Mouse (Mus musculus): ENCODE results near the gene Ccdc186. TPM values are rescaled to one million over a fixed set of nuclear protein-coding genes. Genes with fewer than 3 reads are reported as not detected.

Gene Ccdc186
- total RNA-seq (2015), result 16.1 and 18.6 TPM in 2 replicates
- 32.2 and 58.1 TPM in 2 replicates for total RNA-seq (2017)

DNA sequence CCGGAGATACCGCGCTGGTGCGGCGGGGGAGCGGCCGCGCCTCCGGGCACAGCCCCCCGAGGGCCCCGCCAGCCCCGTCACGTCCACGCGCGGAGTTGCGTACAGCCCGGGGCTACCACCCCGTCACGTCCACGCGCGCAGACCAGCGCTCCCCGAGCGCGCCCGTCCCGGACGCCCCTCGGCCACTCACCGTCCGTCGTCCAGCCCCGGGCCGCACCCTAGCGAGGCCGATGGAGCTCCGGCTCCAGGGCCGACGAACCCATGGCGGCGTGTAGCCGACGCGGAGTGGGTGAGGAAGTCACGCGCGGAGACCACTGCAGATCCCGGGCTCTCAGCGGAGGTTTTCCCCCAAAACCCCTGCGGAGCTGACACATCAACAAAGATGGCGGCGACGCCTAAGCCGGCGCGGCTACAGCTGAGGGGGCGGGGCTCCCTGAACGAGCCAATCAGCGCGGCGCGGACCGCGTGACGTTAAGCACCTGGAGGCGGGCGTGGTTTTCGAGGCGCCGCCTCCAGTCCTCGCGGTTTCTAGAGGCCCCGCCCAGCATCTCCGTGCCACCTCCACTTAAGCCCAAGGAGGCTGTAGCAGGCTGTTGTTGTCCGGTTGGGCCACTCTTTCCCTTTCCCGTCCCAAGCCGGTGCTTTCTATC lies at the start of gene Ccdc186:
Ccdc186 (minus strand) TSS at position 393 of the 650 bp plus-strand sequence.
- ATAC-seq (ENCODE audit: poor library complexity, severe bottlenecking), result peak; percentile 94

DNA sequence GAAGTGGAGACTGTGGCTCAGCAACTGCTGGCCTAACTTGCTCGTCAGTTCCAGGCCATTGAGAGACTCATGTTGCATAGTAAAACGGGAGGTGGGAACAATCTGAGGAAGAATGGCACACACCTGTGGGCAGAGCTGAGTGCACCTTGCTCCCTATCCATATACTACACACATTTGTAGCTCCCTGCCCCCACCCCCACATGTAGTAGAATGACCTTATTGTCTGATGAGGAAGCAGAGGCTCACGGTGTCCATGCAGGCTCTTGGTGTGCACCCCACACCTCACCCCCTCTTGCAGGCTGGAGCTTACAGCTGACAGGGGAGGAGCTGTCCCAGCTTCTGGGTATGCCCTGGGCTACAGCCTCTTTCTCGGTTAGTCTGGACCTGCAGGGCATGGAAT lies 45.7 kb upstream of the Ccdc186 start:
- no peak for ATAC-seq (ENCODE audit: poor library complexity, severe bottlenecking)

DNA sequence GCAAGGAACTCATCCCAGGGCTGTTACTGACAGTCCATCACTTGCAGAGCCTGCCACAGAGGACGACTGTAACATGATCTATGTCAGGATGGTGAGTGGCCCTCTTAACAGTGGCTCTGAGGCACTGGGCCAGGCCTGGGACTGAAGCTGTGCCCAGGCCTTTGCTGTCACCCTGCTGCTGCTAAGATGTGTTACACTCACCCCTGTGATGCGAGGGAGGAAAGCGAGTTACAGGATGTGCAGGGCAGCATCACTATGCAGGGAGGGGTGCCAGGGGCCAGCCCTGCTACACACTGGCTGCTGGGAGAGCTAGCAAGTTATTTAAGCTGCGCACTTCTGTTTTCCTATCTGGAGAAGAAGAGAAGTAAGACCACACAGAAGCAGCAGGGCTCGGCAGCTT lies 34.5 kb upstream of the Ccdc186 start:
- no peak for ATAC-seq (ENCODE audit: poor library complexity, severe bottlenecking)

DNA sequence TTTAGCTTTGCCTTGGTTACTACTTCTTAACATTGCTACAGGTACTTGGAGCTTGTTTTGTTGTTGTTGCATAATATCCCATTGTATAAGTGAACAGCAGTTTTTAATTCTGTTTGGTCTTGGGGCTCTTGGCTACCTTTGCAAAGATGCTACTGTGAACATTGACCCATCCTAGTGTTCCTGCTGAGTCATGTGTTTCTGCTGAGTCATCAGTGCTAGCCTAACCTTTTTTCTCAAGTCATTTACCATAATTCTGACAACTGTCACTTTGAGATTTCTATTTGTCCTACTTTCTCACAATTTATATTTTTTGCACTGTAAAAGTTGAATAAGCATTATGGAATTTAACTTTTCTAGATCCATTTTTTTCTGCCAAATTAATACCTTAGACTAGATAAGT lies 30.6 kb upstream of the Ccdc186 start:
- ATAC-seq (ENCODE audit: poor library complexity, severe bottlenecking), result no peak

DNA sequence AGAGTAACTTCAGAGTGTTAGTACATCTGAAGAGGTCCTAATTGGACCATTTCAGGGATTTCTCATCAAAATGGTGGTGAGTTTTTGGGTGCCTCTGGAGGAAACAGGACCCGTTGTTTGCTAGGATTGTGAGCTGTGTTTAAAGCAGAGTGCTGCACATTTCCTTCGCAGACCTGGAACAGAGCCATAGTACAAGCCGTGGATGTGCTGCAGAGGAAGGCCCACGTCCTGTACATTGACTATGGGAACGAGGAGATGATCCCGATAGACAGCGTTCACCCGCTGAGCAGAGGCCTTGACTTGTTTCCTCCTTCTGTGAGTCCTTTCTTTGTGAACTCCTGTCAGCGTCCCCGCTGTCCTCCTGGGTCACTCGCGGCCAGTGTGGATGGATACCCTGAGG lies 21.0 kb upstream of the Ccdc186 start:
- ATAC-seq (ENCODE audit: poor library complexity, severe bottlenecking), result no peak

DNA sequence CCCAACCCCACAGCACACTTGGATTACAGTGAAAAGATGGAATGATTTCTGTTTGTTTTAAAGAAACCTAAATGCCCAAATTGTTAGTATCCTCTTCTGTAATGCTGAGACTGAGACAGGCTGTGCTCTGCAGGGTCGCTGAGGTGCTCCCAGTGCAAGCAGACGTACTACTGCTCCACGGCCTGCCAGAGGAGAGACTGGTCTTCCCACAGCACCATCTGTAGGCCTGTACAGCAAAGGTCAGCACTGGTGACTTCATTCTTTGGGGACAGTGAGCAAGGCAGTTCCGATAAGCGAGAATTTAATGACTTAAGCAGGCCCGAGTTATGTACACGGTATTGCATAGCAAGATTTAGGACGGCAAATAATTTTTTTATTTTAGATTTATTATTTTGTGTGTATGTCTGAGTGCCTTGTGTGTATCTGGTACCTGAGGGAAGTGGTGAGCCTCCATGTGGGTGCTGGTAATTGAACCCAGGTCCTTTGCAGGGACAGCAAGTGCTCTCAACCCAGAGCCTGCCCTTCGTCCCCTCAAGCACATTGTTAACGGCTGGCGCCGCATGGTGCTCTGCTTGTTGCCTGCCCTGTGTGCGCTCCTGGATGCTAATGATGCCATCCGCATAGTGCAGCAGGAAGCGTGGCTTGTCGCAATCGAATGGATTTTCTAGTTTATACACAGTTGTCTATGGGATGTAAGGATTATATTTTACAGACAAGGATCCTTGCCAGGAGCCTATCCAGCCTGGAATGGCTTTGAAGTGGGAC lies 17.1 kb upstream of the Ccdc186 start:
- no peak for ATAC-seq (ENCODE audit: poor library complexity, severe bottlenecking)

DNA sequence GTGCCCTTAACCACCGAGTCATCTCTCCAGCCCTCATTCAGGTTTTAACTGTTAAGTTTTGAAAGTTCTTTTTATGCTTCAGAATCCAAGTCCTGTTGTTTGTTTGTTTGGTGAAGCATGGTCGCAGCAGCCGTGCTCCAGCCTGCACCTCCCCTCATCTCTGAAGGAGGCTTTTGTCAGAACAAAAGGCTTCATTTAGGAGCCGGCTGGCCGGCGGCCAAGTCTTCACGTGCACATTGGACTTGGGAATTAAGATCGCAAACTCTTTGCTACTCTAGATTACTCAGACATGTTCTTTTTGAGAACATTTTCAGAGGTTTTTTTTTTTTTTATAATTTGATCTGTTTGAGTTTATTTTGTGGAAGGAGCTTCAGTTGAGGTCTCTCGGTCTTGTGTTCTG lies 13.3 kb upstream of the Ccdc186 start:
- ATAC-seq (ENCODE audit: poor library complexity, severe bottlenecking), result no peak

DNA sequence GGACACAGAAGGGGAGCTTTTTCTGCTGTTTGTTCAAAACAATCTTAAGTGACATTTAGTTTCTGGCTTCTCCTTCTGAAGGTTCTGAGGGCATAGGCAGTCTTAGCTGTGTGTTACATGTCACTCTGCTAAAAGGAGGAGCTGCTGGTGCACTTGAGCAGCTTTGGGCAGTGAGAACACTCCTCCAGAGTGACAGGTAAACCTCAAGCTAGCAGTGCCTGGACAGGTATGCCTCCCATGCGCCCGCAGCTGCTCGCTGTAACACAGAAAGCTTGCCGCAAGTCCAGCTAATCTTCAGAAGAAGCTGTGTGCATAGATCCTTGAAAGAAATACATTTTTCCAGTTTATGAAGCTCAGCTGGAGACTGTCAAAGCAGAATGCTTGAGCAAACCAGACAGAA lies 8.2 kb upstream of the Ccdc186 start:
- no peak for ATAC-seq (ENCODE audit: poor library complexity, severe bottlenecking)

DNA sequence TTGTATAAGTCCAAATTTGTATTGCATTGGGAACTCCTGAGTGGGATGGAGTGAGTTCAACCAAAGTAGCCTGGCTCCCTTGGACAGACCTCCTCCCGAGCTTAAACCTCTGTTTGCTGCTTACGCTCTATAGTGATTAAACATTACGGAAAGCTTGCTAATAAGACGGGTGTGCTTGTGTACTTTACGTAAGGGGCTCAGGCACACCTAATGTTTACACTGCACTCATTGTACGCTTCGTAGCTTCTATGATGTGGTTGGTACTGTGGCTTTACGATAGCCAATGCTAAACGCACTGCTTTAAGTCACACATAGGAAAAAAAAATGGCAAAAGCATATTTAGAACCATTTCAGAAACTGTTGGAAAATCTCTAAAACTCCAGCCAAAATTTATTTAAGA lies 7.3 kb upstream of the Ccdc186 start:
- ATAC-seq (ENCODE audit: poor library complexity, severe bottlenecking), result no peak

DNA sequence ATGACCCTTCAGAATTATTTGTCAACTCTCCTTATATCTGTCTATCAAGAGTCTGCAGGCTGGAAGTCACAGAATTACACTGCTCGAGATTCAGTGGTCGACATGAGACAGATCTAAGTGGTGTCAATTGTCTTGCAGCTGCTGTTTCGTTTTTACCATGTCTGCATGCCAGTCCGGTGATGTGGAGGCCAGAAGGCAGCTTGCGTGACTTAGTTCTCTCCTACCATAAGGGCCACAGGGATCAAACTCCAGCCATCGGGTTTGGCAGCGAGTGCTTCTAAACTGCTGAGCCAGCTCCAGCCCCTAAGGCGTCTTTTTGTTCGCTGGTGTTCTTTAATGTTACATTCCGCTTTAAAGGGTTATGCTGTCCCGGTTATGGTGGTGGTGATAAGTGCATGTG lies 6.3 kb upstream of the Ccdc186 start:
- ATAC-seq (ENCODE audit: poor library complexity, severe bottlenecking), result no peak

DNA sequence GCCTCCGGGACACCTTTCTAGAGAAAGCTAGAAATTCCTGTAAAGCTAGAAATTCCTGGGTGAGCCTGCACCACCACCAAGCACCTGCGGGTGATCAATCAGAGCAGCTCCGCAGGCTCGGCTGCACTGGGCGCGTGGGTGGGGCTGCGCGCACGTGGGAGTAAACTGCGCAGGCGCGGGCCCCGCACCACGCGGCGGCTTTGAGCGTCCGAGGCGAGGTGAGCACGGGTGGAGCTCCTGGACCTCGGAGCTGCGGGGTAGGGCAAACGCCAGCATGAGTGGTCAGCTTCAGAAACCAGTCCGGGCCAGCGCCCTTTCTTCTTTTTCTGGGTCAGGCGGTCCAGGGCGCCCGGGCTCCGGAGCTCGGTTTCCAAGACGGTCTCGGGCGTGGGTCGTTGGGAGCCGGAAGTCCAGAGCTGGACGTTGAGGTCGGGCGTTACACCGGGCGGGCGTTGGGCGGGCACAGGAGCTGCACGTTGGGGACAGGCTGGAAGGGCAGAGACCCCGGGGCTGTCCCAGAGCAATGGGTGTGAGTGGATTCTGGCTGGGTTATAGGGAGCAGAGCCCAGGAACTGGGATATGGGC lies 4.1 kb upstream of the Ccdc186 start, which contains the start of gene Tdrd1:
Tdrd1 (plus strand) TSS at position 163 of the 585 bp plus-strand sequence.
- ATAC-seq (ENCODE audit: poor library complexity, severe bottlenecking), result no peak

DNA sequence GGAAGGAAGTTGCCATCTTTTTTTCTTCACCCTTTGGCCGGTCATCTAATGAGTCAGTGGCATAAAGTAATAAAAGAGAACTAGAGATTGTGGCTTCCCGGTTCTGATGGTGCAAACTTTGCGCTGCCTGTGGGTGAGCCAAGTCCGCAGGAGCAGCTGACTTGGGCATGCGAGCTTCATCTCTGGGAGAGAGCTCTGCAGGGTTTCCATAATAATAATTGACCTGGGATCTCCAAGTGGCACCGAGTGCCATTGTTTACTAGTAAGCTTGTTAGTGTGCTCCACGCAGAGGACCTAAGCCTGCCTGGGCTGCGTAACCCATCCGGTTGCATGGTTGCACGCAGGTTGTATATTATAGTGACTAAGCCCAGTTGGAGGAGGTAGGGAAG lies 452 bp upstream of the Ccdc186 start:
- peak; percentile 69 for ATAC-seq (ENCODE audit: poor library complexity, severe bottlenecking)

DNA sequence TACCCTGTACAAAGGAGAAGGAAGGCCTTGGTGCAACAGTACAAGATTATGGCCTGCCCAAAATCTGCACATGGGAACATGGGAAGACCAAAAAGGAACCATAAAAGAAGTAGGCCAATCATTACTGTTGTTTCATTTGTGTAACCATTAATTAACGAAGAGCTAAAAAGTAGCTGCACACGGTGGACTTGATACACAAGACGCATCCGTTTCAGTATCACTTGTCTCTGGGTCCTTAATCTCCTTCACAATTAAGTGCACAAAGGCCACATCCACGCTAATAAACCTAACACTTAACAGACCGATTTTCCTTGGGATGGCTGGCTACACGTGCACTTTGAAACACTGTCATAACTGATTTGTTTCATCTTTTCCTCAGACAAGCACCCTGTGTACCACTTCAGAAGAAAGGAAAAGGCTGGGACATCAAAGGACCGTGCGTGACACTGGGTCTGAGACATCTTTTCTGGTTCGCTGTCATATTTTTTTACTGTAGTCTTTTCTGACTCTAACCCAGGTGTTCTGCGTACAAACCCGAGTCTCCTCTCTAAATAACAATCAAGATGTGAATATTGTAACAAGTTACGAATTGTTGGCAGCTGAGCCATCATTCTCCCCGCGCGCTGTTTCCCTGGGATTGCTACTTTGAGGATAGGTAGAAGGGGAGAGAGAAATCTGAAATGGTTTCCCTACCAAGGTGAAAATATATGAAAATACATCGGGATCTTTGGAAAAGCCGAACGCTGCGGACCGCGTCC lies 771 bp downstream of the Ccdc186 start:
- no peak for ATAC-seq (ENCODE audit: poor library complexity, severe bottlenecking)

DNA sequence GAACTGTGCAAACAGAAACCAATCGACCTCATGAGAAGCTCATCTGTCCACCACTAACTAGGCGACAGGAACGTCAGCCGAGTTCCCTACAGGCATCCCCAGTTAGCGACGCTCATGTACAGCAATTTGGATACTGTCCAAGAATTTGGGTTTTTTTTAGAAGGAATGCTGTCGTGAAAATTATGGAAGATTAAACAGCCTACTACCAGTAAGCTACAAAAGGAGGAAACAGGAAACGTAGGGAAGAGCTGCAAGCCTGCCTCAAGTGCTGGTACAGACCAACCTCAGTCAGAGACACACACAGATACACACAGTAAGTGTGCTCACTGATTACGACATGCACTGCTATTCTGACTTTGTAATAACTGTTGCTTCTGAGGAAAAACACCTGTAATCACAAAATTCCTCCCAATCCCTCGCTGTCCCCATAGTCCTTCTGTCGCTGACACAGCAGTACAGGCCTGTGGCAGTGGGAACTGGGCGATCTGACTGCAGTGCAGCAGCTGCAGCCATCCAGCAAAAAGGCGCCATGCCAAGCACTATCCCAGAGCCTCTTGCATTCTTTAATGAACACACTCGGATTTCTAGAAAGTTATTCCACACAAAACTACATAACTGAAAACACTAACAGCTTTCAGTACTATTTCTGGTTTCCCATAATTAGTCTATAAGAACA lies 4.0 kb downstream of the Ccdc186 start:
- ATAC-seq (ENCODE audit: poor library complexity, severe bottlenecking), result no peak

DNA sequence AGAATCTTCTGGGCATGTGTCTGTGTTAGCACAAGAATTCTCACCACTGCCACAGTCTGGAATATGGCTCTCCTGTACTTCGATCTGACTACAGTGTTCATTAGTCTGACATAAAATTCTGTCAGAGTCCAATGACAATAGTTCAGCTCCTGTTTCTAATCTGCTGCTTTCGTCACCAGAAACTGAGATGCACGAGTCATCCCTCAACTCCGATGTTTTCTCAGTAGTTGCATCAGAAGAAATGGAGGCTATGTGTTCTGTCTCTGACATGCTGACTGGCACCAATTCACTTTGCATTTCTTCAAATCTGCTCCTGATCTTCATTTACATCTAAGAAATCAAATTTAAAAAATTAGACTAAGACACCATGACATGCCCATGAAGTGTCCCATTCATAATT lies 8.6 kb downstream of the Ccdc186 start:
- ATAC-seq (ENCODE audit: poor library complexity, severe bottlenecking), result no peak

DNA sequence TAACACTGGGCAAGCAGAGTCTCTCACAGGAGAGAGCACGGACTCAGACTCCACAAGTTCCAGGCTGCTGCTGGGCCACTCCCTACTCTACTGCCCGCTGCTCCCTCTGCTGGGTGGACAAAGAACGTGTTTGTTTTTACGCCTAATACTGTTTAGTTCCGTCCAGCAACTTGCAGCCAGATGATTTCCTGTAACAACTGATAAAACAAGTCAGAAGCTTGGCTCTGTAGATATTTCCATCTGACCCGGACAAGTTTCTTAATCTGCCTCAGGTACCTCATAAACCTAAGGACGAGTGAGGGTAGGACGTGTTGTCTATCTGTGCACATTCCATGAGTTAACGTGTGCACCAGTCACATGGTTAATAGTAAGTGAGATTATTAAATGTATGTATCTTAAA lies 10.4 kb downstream of the Ccdc186 start:
- ATAC-seq (ENCODE audit: poor library complexity, severe bottlenecking), result peak; percentile 98

DNA sequence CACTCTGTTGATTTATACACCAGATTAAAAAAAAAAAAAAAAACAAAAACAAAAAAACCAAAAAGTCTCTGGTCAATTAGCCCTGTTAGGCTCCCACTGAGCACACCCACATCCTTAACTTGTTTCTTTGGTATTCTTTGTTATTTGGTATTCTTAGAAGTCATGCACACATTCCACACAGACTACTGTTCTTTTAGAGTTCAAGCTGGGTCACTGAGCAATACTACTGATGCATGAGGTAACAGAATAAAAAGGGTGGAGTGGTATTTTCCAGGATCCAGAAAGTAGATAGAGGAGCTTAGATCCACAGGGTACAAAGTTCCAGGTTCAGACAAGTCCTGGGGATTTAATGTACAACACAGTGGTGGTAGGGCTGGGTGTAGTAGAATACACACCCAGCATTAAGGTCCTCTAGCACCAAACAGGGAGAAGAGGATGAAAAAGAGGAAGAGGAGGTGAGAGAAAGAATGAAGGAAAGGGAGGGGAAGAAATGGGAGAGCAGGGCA lies 11.3 kb downstream of the Ccdc186 start:
- ATAC-seq (ENCODE audit: poor library complexity, severe bottlenecking), result no peak

DNA sequence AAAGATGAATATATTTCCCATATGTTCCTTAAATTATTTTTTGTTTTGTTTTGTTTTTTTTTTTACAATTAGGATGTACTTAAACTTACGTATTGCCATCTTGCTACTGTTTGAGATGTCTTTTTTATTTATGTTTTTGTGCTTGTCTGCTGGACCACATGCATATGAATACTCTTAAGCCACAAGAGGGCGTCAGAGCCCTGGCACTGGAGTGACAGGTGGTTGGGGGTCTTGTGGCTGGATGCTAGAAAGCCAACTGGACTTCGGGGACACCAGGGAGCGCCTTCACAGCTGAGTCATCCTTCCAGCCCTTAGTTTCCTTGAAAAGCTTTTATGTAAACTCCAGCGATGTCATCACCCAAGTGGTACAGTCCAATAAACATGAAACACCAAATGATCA lies 13.2 kb downstream of the Ccdc186 start:
- no peak for ATAC-seq (ENCODE audit: poor library complexity, severe bottlenecking)

DNA sequence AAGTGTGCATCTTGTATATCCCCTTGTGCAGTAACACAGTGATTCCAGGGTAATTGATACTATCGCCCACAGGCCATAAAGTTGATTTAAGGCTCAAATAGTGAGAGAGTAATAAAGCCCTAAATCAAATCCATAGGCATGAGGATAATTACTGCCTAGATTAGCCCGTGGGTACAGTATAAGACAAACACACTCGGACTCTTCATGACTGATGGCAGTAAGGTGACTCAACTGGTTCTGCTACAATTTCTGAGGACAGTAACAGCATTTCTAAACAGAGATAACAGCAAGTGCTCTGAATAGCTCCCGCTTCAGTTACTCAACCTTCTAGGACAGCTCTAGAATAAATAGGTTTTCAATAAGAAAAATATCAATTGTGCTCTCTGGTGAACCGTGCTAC lies 14.9 kb downstream of the Ccdc186 start:
- no peak for ATAC-seq (ENCODE audit: poor library complexity, severe bottlenecking)

DNA sequence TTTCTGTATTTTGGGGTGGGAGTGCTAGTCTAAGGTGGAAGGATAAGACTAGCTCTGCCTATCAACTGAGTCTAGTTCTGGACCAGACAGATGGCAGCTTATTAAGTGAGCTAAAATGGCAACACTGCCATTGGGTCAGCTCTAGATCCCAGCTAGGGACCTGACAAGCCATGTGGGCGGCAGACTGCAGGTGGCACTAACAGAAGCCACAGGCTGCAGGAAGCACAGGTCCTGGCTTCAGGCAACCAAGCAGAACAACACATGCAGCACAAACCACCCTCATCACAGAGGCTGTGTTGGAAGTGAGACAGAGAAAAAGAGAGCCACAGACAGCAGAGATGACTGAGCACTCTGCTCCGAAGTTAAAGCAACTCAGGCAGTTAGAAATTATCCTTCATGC lies 16.6 kb downstream of the Ccdc186 start:
- ATAC-seq (ENCODE audit: poor library complexity, severe bottlenecking), result no peak

DNA sequence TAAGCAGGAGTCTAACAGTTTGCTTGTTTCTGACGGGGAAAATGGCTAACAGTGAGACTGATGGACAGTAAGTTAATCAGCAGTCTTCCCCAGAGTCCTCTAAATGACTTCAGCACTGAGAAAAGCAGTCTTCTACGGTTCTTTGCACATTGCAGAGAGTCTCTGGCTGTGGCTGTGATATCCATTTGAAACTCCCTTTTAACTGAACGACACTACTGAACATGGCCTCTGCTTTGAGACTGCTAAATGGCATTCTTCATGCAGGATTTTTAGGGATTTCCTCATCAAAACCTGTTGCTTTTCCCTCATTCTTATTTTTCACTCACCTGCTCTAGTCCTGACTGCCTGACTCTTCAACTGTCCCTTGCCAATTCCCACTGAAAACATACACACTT lies 19.6 kb downstream of the Ccdc186 start:
- ATAC-seq (ENCODE audit: poor library complexity, severe bottlenecking), result no peak
